Mouse (Mus musculus): ENCODE measurements around the gene Atp6v0b.

GRCm38 (mm10) chr4:117928699-117929241, 41.6 kb upstream of the Atp6v0b start:
- TF ChIP-seq CTCF (IDR thresholded peaks at IDR 0.05; ENCODE audit: low read depth, low read length), result peak; percentile 50
- no peak for TF ChIP-seq POLR2A (IDR thresholded peaks at IDR 0.05; ENCODE audit: insufficient read depth, low read length)
